Mouse (Mus musculus) erythroblast, embryonic 14.5 days (primary cell): Measurements from ENCODE around the gene Rgs3. TPM values are rescaled to one million over a fixed set of nuclear protein-coding genes. Genes with fewer than 3 reads are reported as not detected.

ENCODE experiments used
- H3K27me3 ChIP-seq: 2 replicates; pipeline ENCODE4 v1.6.1; 2012; ENCODE audit warnings: inconsistent platforms; ENCODE audit not compliant: control insufficient read depth
- H3K36me3 ChIP-seq: 2 replicates; pipeline ENCODE4 v1.6.1; 2012; ENCODE audit warnings: mild to moderate bottlenecking, inconsistent platforms; ENCODE audit not compliant: control insufficient read depth
- H3K4me1 ChIP-seq: 2 replicates; pipeline ENCODE4 v1.6.1; 2012; ENCODE audit warnings: inconsistent platforms; ENCODE audit not compliant: control insufficient read depth
- H3K4me3 ChIP-seq: replicated peaks from 2 replicates; pipeline ENCODE3; 2012; ENCODE audit warnings: moderate library complexity, mild to moderate bottlenecking, inconsistent platforms
- H3K9me3 ChIP-seq: 2 replicates; pipeline ENCODE4 v1.6.1; 2012; ENCODE audit warnings: low read length, inconsistent platforms, mixed read lengths; ENCODE audit not compliant: control insufficient read depth
- GATA1 ChIP-seq: IDR thresholded peaks from 2 replicates; pipeline ENCODE4 v1.6.1; 2012; ENCODE audit warnings: low read length, inconsistent platforms, mixed read lengths
- TAL1 ChIP-seq: IDR thresholded peaks from 3 replicates; pipeline ENCODE4 v1.6.1; 2012; ENCODE audit warnings: low read length, inconsistent platforms, mixed read lengths
- polyA plus RNA-seq: library from polyadenylated mRNA; stranded (reverse); fragments of >175 nt; gene quantifications from 2 replicates; pipeline ENCODE4 v1.2.3, GENCODE M21; 2012

Gene Rgs3
- 0.02 and 0.13 TPM in 2 replicates for polyA plus RNA-seq

- Histone ChIP-seq H3K4me3 (no peak within 1 kb of the TSS), H3K9me3 (no peaks in the 10 kb centered on the region), H3K4me1 (no peaks in the 10 kb centered on the region), H3K36me3 (no peaks in the 10 kb centered on the region), H3K27me3 (no peaks in the 10 kb centered on the region)
- no peak for TF ChIP-seq GATA1
- no peak for TF ChIP-seq TAL1
These were observed at the start of gene Rgs3 for GRCm38 (mm10) chr4:62559797-62560329. Gene Rgs3, plus strand, starts transcription at chr4:62559847.

DNA sequence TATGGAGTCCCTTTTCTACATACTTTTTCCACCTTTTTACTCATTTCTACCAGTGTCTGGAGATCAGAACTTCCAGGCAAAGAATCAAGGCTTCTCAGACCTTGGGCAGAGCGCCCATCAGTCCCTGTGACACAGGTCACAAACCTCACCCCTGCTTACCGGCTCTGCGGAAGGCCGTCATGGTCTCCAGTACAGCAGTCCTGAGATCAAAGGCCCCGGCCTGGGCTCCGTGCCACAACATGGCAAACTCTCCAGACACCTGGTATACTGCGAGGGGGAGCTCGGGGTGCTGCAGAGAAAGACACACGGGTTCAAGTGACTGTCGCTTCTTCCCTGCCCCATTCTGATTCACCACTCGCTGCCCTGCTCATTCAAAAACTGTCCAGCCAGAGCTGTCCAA, 49.7 kb upstream of the Rgs3 start:
- Histone ChIP-seq H3K27me3 (no peaks in the 10 kb centered on the region; the same call in 1 of the 2 replicates), H3K36me3 (peaks cover 91% of the 10 kb centered on the region), H3K4me1 (peaks cover 97% of the 10 kb centered on the region), H3K9me3 (no peaks in the 10 kb centered on the region), H3K4me3 (peak overlapping the region; percentile 3)
- TF ChIP-seq TAL1 (no peak), GATA1 (no peak)

GRCm38 (mm10) chr4:62513998-62514506, 45.6 kb upstream of the Rgs3 start:
- H3K27me3 ChIP-seq = no peaks in the 10 kb centered on the region; the same call in 1 of the 2 replicates
- TF ChIP-seq GATA1 (no peak), TAL1 (no peak)
- peaks cover 84% of the 10 kb centered on the region for H3K4me1 ChIP-seq
- H3K36me3 ChIP-seq = peaks cover 94% of the 10 kb centered on the region
- H3K9me3 ChIP-seq = no peaks in the 10 kb centered on the region
- H3K4me3 ChIP-seq = peak overlapping the region; percentile 65

GRCm38 (mm10) chr4:62514995-62515394, 44.7 kb upstream of the Rgs3 start:
- TF ChIP-seq GATA1 = no peak
- no peak for TF ChIP-seq TAL1
- Histone ChIP-seq H3K9me3 (no peaks in the 10 kb centered on the region), H3K36me3 (peaks cover 87% of the 10 kb centered on the region), H3K27me3 (no peaks in the 10 kb centered on the region), H3K4me3 (peak overlapping the region; percentile 65), H3K4me1 (peaks cover 76% of the 10 kb centered on the region)

- Histone ChIP-seq H3K36me3 (peaks cover 82% of the 10 kb centered on the region), H3K9me3 (no peaks in the 10 kb centered on the region), H3K4me3 (peak overlapping the region; percentile 65), H3K4me1 (peaks cover 76% of the 10 kb centered on the region), H3K27me3 (no peaks in the 10 kb centered on the region)
- TF ChIP-seq GATA1 (peak; percentile 54), TAL1 (no peak)
These were observed 44.2 kb upstream of the Rgs3 start for GRCm38 (mm10) chr4:62515490-62515889.

- Histone ChIP-seq H3K4me3 (peak overlapping the region; percentile 65), H3K4me1 (peaks cover 76% of the 10 kb centered on the region), H3K36me3 (peaks cover 78% of the 10 kb centered on the region), H3K27me3 (no peaks in the 10 kb centered on the region), H3K9me3 (no peaks in the 10 kb centered on the region)
- TF ChIP-seq GATA1 (no peak), TAL1 (no peak)
These were observed 43.6 kb upstream of the Rgs3 start for GRCm38 (mm10) chr4:62516079-62516478.

DNA sequence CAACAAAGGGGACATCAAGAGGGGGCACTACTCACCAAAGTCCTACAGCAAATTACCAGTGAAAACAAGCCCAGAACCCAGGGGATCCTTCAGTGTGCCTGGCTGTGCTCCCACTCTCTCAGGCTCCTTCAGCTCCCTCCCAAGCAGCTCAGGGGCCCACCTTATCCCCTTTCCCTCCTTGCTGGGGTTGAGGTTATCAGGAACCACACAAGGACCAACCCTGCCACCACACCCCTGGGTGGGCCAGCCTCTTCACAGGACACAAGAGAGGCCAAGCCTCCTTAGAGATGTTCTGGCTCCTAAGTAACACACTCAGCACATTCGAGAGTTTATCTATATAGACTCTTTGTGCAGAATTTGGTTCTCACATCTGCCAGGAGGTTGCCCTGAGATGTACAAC, 43.1 kb upstream of the Rgs3 start:
- Histone ChIP-seq H3K27me3 (no peaks in the 10 kb centered on the region), H3K4me1 (peaks cover 75% of the 10 kb centered on the region), H3K9me3 (no peaks in the 10 kb centered on the region), H3K36me3 (peaks cover 76% of the 10 kb centered on the region), H3K4me3 (peak overlapping the region; percentile 65)
- TF ChIP-seq TAL1 (peak; percentile 99), GATA1 (peak; percentile 99)

GRCm38 (mm10) chr4:62517046-62517445, 42.6 kb upstream of the Rgs3 start:
- no peak for TF ChIP-seq TAL1
- no peak for TF ChIP-seq GATA1
- no peaks in the 10 kb centered on the region for H3K27me3 ChIP-seq
- H3K36me3 ChIP-seq = peaks cover 76% of the 10 kb centered on the region
- H3K4me1 ChIP-seq = peaks cover 74% of the 10 kb centered on the region
- H3K4me3 ChIP-seq = peak overlapping the region; percentile 65
- no peaks in the 10 kb centered on the region for H3K9me3 ChIP-seq

GRCm38 (mm10) chr4:62517538-62518415, 41.9 kb upstream of the Rgs3 start:
- H3K36me3 ChIP-seq = peaks cover 76% of the 10 kb centered on the region
- no peaks in the 10 kb centered on the region for H3K9me3 ChIP-seq
- peak overlapping the region; percentile 65 for H3K4me3 ChIP-seq
- TF ChIP-seq TAL1 (no peak), GATA1 (0 out of 2 replicates have a peak, but pooled peaks have one; percentile 9)
- H3K4me1 ChIP-seq = peaks cover 74% of the 10 kb centered on the region
- H3K27me3 ChIP-seq = no peaks in the 10 kb centered on the region
